Mouse (Mus musculus) brain, embryonic 14.5 days (tissue): ENCODE measurements around the gene Mypop. TPM values are rescaled to one million over a fixed set of nuclear protein-coding genes. Genes with fewer than 3 reads are reported as not detected.

Source experiments
- DNase-seq: peaks from one replicate; pipeline ENCODE4 v3.0.0-alpha.2; 2011; ENCODE audit warnings: low read depth
- CTCF ChIP-seq: fragments of 200-500 bp; IDR thresholded peaks from 2 replicates; pipeline ENCODE4 v1.5.1; 2012; ENCODE audit warnings: inconsistent platforms, mild to moderate bottlenecking, moderate library complexity, borderline replicate concordance; ENCODE audit not compliant: insufficient read depth, insufficient read length; ENCODE audit errors: extremely low read depth
- POLR2A ChIP-seq: fragments of 200-500 bp; IDR thresholded peaks from 2 replicates; pipeline ENCODE4 v1.6.1; 2012; ENCODE audit warnings: mild to moderate bottlenecking, inconsistent platforms, borderline replicate concordance; ENCODE audit not compliant: poor library complexity, insufficient read depth, insufficient read length, severe bottlenecking; ENCODE audit errors: extremely low read depth
- polyA plus RNA-seq: library from polyadenylated mRNA; depleted of rRNA; stranded (reverse); fragments of >200 nt; gene quantifications from 2 replicates; pipeline ENCODE4 v1.2.3, GENCODE M21; 2012

Mypop gene
- polyA plus RNA-seq, 1 experiment, result 16.1 TPM

GRCm38 (mm10) chr7:18998835-18999234 is 7.8 kb downstream of the Mypop start:
- TF ChIP-seq POLR2A (no peak), CTCF (peak; percentile 27; the same call in 1 of the 2 replicates)
- peak; percentile 46 for DNase-seq

GRCm38 (mm10) chr7:19000421-19000820 is 9.4 kb downstream of the Mypop start:
- TF ChIP-seq POLR2A (no peak), CTCF (no peak)
- DNase-seq, result no peak

- DNase-seq, result peak; percentile 35
- TF ChIP-seq CTCF (no peak), POLR2A (no peak)
These were observed 10.2 kb downstream of the Mypop start for GRCm38 (mm10) chr7:19001066-19001806.

DNA sequence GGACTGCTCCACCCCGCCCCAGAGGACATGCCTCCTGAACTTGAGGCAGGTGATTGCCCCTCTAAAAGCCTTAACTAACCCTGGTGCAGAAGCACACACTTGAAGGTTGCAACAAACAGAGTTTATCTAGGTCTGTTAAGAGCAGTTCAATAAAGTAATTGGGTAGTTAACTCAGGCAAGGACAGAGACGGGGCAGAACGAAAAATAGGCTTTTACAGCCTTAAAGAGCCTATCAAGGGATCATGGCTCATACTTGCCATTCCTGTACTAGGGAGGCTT is 10.7 kb downstream of the Mypop start:
- TF ChIP-seq CTCF (no peak), POLR2A (no peak)
- DNase-seq, result no peak

- DNase-seq, result no peak
- TF ChIP-seq CTCF, result no peak
- TF ChIP-seq POLR2A, result no peak
These were observed 11.1 kb downstream of the Mypop start for GRCm38 (mm10) chr7:19002115-19002514.

DNA sequence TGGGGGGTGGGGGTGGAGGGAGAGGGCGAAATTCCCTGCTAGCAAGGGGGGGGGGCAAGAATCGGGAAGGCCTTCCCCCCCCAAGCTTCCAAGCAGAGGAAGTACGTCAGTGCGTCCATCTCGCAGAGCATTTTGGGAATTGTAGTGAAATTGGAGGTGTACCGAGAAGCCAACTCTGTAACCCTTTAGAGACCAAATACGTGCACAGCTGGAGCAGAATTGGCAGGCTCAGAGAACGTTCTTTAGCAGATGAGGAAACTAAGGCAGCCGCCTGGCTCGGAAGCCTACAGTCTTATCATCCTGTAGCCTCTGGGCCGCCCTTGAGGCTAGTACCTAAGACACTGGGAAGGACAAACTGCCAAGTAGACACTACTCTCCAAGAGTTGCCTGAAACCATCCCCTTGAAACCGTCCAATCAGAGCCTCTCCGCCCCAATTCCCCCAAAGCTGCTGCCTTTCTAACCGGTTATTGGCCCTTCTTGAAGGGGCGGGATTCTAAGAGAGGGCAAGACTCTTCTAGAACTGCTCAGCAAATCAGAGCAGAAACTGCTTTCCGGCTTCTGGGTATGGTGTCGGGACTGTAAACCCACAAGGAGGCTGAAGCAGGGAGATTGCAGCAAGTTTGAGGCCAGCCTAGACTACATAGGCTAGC is 11.9 kb downstream of the Mypop start:
- DNase-seq, result peak; percentile 97
- 0 out of 2 replicates have a peak, but pooled peaks have one; percentile 21 for TF ChIP-seq POLR2A
- no peak for TF ChIP-seq CTCF

DNA sequence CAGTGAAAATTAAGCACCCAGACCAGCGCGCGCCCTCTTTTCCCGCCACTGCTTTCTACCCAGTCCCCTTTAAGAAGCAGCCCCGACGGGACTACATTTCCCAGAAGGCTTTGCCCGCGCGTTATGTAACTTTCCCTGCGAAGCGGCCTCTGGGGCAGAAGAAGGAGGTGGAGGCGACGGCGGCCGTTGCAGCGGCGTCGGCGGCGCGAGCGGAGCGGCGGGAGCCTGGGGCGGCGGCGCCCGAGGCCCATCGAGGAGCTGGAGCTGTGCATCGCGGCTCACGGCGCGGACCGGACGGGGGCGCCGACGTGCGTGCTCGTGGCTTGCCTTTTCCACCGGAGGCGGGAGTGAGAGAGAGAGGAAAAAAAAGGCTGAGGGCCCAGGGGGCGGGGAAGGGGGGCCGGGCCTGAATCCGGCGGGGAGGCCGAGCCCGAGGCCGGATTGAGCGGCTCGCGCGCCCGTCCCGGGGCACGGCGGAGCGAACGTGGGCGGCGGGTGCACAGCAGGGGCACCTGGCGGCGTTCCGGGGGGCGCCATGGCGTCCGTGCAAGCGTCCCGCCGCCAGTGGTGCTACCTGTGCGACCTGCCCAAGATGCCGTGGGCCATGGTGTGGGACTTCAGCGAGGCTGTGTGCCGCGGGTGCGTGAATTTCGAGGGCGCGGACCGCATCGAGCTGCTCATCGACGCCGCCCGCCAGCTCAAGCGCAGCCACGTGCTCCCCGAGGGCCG is 13.0 kb downstream of the Mypop start, which contains the start of gene Irf2bp1:
Gene Irf2bp1, plus strand, starts transcription at position 143 of the 729 bp plus-strand sequence.
- DNase-seq, result peak; percentile 98
- TF ChIP-seq CTCF, result no peak
- TF ChIP-seq POLR2A, result peak; percentile 94

DNA sequence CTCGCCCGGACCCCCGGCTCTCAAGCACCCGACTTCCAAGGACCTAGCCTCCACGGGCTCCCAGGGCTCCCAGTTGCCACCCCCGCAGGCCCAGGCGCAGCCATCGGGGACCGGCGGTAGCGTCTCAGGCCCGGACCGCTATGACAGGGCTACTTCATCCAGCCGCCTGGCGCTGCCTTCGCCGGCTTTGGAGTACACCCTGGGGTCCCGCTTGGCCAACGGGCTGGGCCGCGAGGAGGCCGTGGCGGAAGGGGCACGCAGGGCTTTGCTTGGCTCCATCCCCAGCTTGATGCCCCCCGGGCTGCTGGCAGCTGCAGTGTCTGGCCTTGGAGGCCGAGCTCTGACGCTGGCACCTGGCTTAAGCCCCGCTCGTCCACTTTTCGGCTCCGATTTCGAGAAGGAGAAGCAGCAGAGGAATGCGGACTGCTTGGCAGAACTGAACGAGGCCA is 13.6 kb downstream of the Mypop start:
- TF ChIP-seq POLR2A (no peak), CTCF (no peak)
- DNase-seq, result no peak

DNA sequence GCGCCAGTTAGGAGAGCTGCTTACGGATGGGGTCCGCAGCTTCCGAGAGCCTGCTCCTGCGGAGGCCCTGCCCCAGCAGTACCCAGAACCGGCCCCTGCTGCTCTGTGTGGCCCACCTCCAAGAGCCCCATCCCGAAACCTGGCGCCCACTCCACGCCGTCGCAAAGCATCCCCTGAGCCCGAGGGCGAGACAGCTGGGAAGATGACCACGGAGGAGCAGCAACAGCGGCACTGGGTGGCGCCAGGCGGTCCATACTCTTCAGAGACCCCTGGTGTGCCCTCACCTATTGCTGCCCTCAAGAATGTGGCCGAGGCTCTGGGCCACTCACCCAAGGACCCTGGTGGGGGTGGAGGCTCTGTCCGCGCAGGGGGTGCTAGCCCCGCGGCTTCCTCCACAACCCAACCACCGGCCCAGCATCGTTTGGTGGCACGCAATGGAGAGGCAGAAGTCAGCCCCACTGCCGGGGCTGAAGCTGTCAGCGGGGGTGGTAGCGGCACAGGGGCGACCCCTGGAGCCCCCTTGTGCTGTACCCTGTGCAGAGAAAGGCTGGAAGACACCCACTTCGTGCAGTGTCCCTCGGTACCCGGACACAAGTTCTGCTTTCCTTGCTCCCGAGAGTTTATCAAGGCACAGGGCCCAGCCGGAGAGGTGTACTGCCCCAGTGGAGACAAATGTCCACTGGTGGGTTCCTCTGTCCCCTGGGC is 14.5 kb downstream of the Mypop start:
- TF ChIP-seq CTCF, result no peak
- no peak for TF ChIP-seq POLR2A
- no peak for DNase-seq

- DNase-seq, result peak; percentile 94
- TF ChIP-seq CTCF, result peak; percentile 99
- TF ChIP-seq POLR2A, result no peak
These were observed 15.4 kb downstream of the Mypop start for GRCm38 (mm10) chr7:19006476-19006875.

GRCm38 (mm10) chr7:19007026-19007977 is 16.3 kb downstream of the Mypop start:
- DNase-seq, result no peak
- TF ChIP-seq POLR2A (no peak), CTCF (no peak)
